Mouse (Mus musculus) brown adipose tissue, adult 24 weeks (tissue): Measurements from ENCODE around the gene Cmc1. TPM values are rescaled to one million over a fixed set of nuclear protein-coding genes. Genes with fewer than 3 reads are reported as not detected.
A peak's percentile ranks its signal among the peaks of the same experiment; 100 is the strongest.

Experiments used
- H3K27ac ChIP-seq: fragments of 200-500 bp; replicated peaks from 2 replicates; pipeline ENCODE4 v1.5.1; 2012; ENCODE audit warnings: low read depth, mild to moderate bottlenecking, low read length
- H3K4me1 ChIP-seq: fragments of 200-500 bp; 2 replicates; pipeline ENCODE4 v1.6.1; 2012; ENCODE audit warnings: low read length, mixed read lengths; ENCODE audit not compliant: control insufficient read depth, insufficient read depth, insufficient read length
- H3K4me3 ChIP-seq: fragments of 200-500 bp; 2 replicates; pipeline ENCODE4 v1.5.1; 2012; ENCODE audit warnings: low read depth, mild to moderate bottlenecking, low read length, moderate library complexity; ENCODE audit not compliant: insufficient read depth
- polyA plus RNA-seq: library from polyadenylated mRNA; stranded (reverse); fragments of >200 nt; gene quantifications from 2 replicates; pipeline ENCODE4 v1.2.4, GENCODE M21; 2012; ENCODE audit not compliant: missing spikeins, insufficient read depth, insufficient read length

The Cmc1 gene
- polyA plus RNA-seq, result 198 and 205 TPM in 2 replicates

GRCm38 (mm10) chr9:118149407-118150402 is at the start of gene Cmc1:
Gene Cmc1 (minus strand): TSS chr9:118150177.
- Histone ChIP-seq H3K4me3 (peak within 1 kb of the TSS; percentile 91), H3K27ac (peak within 1 kb of the TSS; percentile 37), H3K4me1 (no peaks in the 10 kb centered on the region)

- no peak overlapping the region for H3K27ac ChIP-seq
- H3K4me1 ChIP-seq, result no peaks in the 10 kb centered on the region
- no peak overlapping the region for H3K4me3 ChIP-seq
Measured at GRCm38 (mm10) chr9:118198557-118198956, 48.6 kb upstream of the Cmc1 start.

- Histone ChIP-seq H3K4me3 (no peak overlapping the region), H3K27ac (no peak overlapping the region), H3K4me1 (no peaks in the 10 kb centered on the region)
Measured at GRCm38 (mm10) chr9:118196661-118197390, 46.8 kb upstream of the Cmc1 start.

- H3K27ac ChIP-seq, result no peak overlapping the region
Measured at GRCm38 (mm10) chr9:118193263-118193662, 43.3 kb upstream of the Cmc1 start.

GRCm38 (mm10) chr9:118191276-118191675 is 41.3 kb upstream of the Cmc1 start:
- Histone ChIP-seq H3K27ac (no peak overlapping the region), H3K4me1 (no peaks in the 10 kb centered on the region), H3K4me3 (no peak overlapping the region)

More at GRCm38 (mm10) chr9:118193263-118193662, 43.3 kb upstream of the Cmc1 start:
- Histone ChIP-seq H3K4me3 (no peak overlapping the region), H3K4me1 (no peaks in the 10 kb centered on the region)

- H3K27ac ChIP-seq, result no peak overlapping the region
- no peaks in the 10 kb centered on the region for H3K4me1 ChIP-seq
- H3K4me3 ChIP-seq, result no peak overlapping the region
Measured at GRCm38 (mm10) chr9:118188374-118188773, 38.4 kb upstream of the Cmc1 start.

- Histone ChIP-seq H3K4me3 (no peak overlapping the region), H3K27ac (no peak overlapping the region), H3K4me1 (no peaks in the 10 kb centered on the region)
Measured at GRCm38 (mm10) chr9:118187420-118187819, 37.4 kb upstream of the Cmc1 start.

- Histone ChIP-seq H3K4me1 (no peaks in the 10 kb centered on the region), H3K4me3 (no peak overlapping the region), H3K27ac (no peak overlapping the region)
Measured at GRCm38 (mm10) chr9:118186776-118187175, 36.8 kb upstream of the Cmc1 start.

- Histone ChIP-seq H3K4me1 (no peaks in the 10 kb centered on the region), H3K27ac (no peak overlapping the region), H3K4me3 (no peak overlapping the region)
Measured at GRCm38 (mm10) chr9:118179136-118180025, 29.4 kb upstream of the Cmc1 start.

GRCm38 (mm10) chr9:118176687-118177086 is 26.7 kb upstream of the Cmc1 start:
- Histone ChIP-seq H3K27ac (no peak overlapping the region), H3K4me1 (no peaks in the 10 kb centered on the region)

GRCm38 (mm10) chr9:118175411-118175810 is 25.4 kb upstream of the Cmc1 start:
- Histone ChIP-seq H3K4me3 (no peak overlapping the region), H3K27ac (no peak overlapping the region), H3K4me1 (no peaks in the 10 kb centered on the region)

More at GRCm38 (mm10) chr9:118176687-118177086, 26.7 kb upstream of the Cmc1 start:
- no peak overlapping the region for H3K4me3 ChIP-seq

- no peaks in the 10 kb centered on the region for H3K4me1 ChIP-seq
- no peak overlapping the region for H3K27ac ChIP-seq
- H3K4me3 ChIP-seq, result no peak overlapping the region
Measured at GRCm38 (mm10) chr9:118173086-118173485, 23.1 kb upstream of the Cmc1 start.

GRCm38 (mm10) chr9:118168544-118168943 is 18.6 kb upstream of the Cmc1 start:
- no peak overlapping the region for H3K27ac ChIP-seq
- H3K4me1 ChIP-seq, result no peaks in the 10 kb centered on the region
- no peak overlapping the region for H3K4me3 ChIP-seq

- H3K27ac ChIP-seq, result no peak overlapping the region
- no peak overlapping the region for H3K4me3 ChIP-seq
- H3K4me1 ChIP-seq, result no peaks in the 10 kb centered on the region
Measured at GRCm38 (mm10) chr9:118167606-118168005, 17.6 kb upstream of the Cmc1 start.
